Comparison of ENCODE assay signal across 8 mouse cellular contexts in genomic region chr17:88336140-88336769, GRCm38 (mm10).
A peak's percentile ranks its signal among the peaks of the same experiment; 100 is the strongest.
DNase-seq lines count a peak whose midpoint lies in the region; ATAC-seq lines count a peak whose summit lies in the region.

No protein-coding gene starts in this region.

- intact Hi-C loops in heart, postnatal 14 days (cut with DNase I): no loop called here

- no peak overlapping the region for H3K9ac ChIP-seq in midbrain, embryonic 14.5 days (replicated peaks; ENCODE audit: low read length)

- H3K27ac ChIP-seq in midbrain, embryonic 14.5 days (replicated peaks; ENCODE audit: low read depth, low read length): no peak overlapping the region

- ATAC-seq in midbrain, embryonic 14.5 days (ENCODE audit: low FRiP score, low TSS enrichment): no peak
- no peak for ATAC-seq in megakaryocyte progenitor cell, adult 5-6 weeks (replicated peaks; ENCODE audit: poor library complexity)

- H3K27me3 ChIP-seq in midbrain, embryonic 14.5 days (ENCODE audit: control insufficient read depth, insufficient read depth, low read length): peaks cover 2% of the 10 kb centered on the region; the same call in 1 of the 2 replicates

- no peak overlapping the region for H3K4me3 ChIP-seq in midbrain, embryonic 14.5 days (replicated peaks; ENCODE audit: low read depth, low read length)

- H3K9me3 ChIP-seq in midbrain, embryonic 14.5 days (ENCODE audit: control insufficient read depth, low read length): peaks cover 3% of the 10 kb centered on the region; the same call in 1 of the 2 replicates

- WGBS in midbrain, embryonic 14.5 days: 78% methylated on average over 3 of the region's 3 CpGs

- H3K4me1 ChIP-seq in midbrain, embryonic 14.5 days (ENCODE audit: control insufficient read depth, insufficient read depth, low read length): no peaks in the 10 kb centered on the region

- DNase-seq in adrenal gland, postnatal 36 days: peak; percentile 15 to 25
- no peak for DNase-seq in adrenal gland, adult 18-20 months (ENCODE audit: low spot score in 2 of 2)
- DNase-seq in right cerebral cortex, postnatal 10 days (ENCODE audit: low spot score in 2 of 2): peak; percentile 55 to 75
- DNase-seq in right cerebral cortex, postnatal 36 days (ENCODE audit: low spot score in 2 of 2): no peak
- peak; percentile 38 to 61 for DNase-seq in heart, postnatal 14 days
- DNase-seq in telencephalon, adult 2 months (ENCODE audit: low read depth, low spot score): peak; percentile 49
- DNase-seq in midbrain, embryonic 14.5 days: no peak

- H3K4me2 ChIP-seq in midbrain, embryonic 14.5 days (ENCODE audit: low read length): no peak overlapping the region

- no peaks in the 10 kb centered on the region for H3K36me3 ChIP-seq in midbrain, embryonic 14.5 days (ENCODE audit: control insufficient read depth, insufficient read depth, low read length)

Comparison
In these comparisons a context has a peak if more than half of its experiments do, and no peak if none do; other contexts are left out.
1. DNase-seq: peak in adrenal gland, postnatal 36 days (2 of 2), right cerebral cortex, postnatal 10 days (2 of 2), heart, postnatal 14 days (2 of 2) and telencephalon, adult 2 months (single experiment); none in adrenal gland, adult 18-20 months (0 of 2), right cerebral cortex, postnatal 36 days (0 of 2) and midbrain, embryonic 14.5 days (single experiment).